Mouse (Mus musculus) megakaryocyte, embryonic 14.5 days (primary cell): Measurements from ENCODE around the gene Mlh3. TPM values are rescaled to one million over a fixed set of nuclear protein-coding genes. Genes with fewer than 3 reads are reported as not detected.
A peak's percentile ranks its signal among the peaks of the same experiment; 100 is the strongest.

ENCODE experiments used
- H3K27me3 ChIP-seq: replicated peaks from 2 replicates; pipeline ENCODE3; 2012; ENCODE audit warnings: inconsistent platforms
- H3K36me3 ChIP-seq: replicated peaks from 2 replicates; pipeline ENCODE3; 2012; ENCODE audit warnings: low read length, inconsistent platforms, mixed read lengths
- H3K4me1 ChIP-seq: 2 replicates; pipeline ENCODE4 v1.6.1; 2012; ENCODE audit warnings: inconsistent platforms
- H3K4me3 ChIP-seq: replicated peaks from 2 replicates; pipeline ENCODE3; 2012; ENCODE audit warnings: moderate library complexity, mild to moderate bottlenecking, inconsistent platforms
- H3K9me3 ChIP-seq: 2 replicates; pipeline ENCODE4 v1.6.1; 2012; ENCODE audit warnings: inconsistent platforms
- FLI1 ChIP-seq: IDR thresholded peaks from 2 replicates; pipeline ENCODE4 v1.6.1; 2012; ENCODE audit warnings: low read length, inconsistent platforms, mixed read lengths
- GATA1 ChIP-seq: IDR thresholded peaks from 3 replicates; pipeline ENCODE4 v1.6.1; 2012; ENCODE audit warnings: mixed read lengths, low read length, inconsistent platforms, borderline replicate concordance
- polyA plus RNA-seq: library from polyadenylated mRNA; stranded (reverse); fragments of >175 nt; gene quantifications from 2 replicates; pipeline ENCODE4 v1.2.3, GENCODE M21; 2012; ENCODE audit warnings: low replicate concordance; ENCODE audit not compliant: insufficient read depth

The Mlh3 gene
- polyA plus RNA-seq, 1 experiment: 0.96 TPM

GRCm38 (mm10) chr12:85194623-85195018 is 75.8 kb downstream of the Mlh3 start:
- TF ChIP-seq FLI1: no peak
- TF ChIP-seq GATA1: no peak
- Histone ChIP-seq H3K4me3 (no peak overlapping the region), H3K36me3 (no peaks in the 10 kb centered on the region), H3K9me3 (no peaks in the 10 kb centered on the region), H3K27me3 (peaks cover 62% of the 10 kb centered on the region), H3K4me1 (peaks cover 9% of the 10 kb centered on the region)

DNA sequence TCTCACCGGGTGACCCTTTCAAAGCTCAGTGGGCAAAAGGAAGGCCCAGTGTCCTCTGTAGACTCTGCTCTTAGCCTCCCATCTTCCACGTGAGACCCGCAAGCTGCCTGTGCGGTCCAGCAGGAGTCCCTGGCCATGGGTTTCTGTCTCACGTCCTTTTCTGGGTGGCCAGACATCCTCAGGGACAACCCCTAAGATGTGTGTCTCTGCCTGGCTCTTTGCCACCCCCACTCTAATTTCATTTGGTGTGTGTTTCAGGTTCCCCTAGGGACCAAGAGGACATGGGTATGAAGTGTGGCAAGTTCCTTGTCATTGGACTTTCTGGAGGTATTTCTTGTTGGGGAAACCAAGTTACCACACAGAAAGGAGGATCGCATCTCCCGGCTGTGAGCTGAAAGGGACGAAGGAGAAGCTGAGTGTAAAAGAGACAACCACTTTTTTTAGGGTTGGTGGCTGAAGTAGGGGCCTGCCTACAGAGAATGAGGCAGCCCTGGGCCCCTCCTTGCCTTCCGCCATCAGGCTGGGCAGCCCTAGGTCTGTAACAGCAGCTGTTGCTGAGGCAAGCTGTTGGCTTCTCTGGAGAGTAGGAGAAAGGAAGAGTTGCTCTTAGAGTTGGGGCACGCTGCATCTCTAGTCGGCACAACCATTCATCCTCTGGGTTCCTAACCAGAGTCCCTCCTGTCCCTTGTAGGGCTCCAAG is 76.3 kb downstream of the Mlh3 start:
- H3K36me3 ChIP-seq: no peaks in the 10 kb centered on the region
- peaks cover 9% of the 10 kb centered on the region for H3K4me1 ChIP-seq
- peaks cover 57% of the 10 kb centered on the region for H3K27me3 ChIP-seq
- TF ChIP-seq GATA1 (no peak), FLI1 (no peak)
- no peaks in the 10 kb centered on the region; the same call in 1 of the 2 replicates for H3K9me3 ChIP-seq
- no peak overlapping the region for H3K4me3 ChIP-seq

DNA sequence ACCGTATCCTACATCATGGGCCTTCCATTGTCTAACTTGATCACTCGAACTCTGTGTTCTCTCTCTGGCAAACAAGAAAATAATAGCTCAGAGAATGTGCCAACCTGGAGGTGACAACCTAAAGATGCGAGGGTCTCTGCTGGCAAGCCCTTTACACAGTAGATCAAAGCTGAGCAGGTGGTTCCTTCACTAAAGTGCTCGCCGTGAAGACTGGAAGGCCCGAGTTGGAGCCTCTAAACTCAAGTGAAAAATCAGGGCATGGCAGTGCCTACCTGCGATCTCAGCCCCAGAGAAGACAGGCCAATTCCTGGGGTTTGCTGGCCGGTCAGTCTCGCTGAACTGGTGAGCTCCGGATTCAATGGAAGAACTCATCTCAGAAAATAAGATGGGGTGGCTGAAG is 77.3 kb downstream of the Mlh3 start:
- TF ChIP-seq GATA1 (no peak), FLI1 (no peak)
- Histone ChIP-seq H3K4me1 (peaks cover 9% of the 10 kb centered on the region), H3K9me3 (no peaks in the 10 kb centered on the region; the same call in 1 of the 2 replicates), H3K36me3 (no peaks in the 10 kb centered on the region), H3K27me3 (peaks cover 53% of the 10 kb centered on the region), H3K4me3 (no peak overlapping the region)

DNA sequence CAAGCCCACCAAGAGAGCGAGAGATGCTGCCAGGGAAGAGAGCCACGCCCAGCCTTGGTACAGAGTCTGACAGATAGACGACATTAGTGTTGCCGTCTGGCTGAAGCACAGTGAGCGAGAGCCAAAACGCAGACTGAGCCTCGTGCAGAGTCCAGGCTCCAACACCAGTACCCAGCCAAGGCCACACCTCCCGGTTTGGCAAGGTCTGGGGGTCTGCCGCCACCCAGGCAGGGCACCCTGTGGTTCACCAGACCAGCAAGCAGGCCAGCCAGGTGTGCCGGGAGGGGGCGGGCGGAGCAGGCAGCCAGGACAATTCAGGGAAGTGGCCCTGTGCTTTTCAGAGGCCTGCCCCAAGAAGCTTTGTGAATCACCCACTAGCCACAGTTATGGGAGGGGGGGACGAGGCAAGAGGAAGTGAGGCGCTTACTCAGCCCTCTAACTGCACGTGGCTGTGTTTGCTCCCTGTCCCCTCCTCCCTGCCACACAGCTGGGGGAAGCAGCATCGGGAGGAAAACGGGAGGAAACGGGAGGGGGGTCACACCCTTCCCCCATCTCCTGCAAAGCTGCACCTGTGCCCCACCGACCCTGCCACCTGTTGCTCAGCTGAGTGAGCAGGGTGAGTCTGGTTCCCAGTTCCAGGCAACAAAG is 77.8 kb downstream of the Mlh3 start:
- H3K4me1 ChIP-seq: peaks cover 9% of the 10 kb centered on the region
- peak overlapping the region; percentile 6 for H3K4me3 ChIP-seq
- TF ChIP-seq GATA1 (no peak), FLI1 (no peak)
- H3K27me3 ChIP-seq: peaks cover 47% of the 10 kb centered on the region
- H3K9me3 ChIP-seq: no peaks in the 10 kb centered on the region; the same call in 1 of the 2 replicates
- no peaks in the 10 kb centered on the region for H3K36me3 ChIP-seq

DNA sequence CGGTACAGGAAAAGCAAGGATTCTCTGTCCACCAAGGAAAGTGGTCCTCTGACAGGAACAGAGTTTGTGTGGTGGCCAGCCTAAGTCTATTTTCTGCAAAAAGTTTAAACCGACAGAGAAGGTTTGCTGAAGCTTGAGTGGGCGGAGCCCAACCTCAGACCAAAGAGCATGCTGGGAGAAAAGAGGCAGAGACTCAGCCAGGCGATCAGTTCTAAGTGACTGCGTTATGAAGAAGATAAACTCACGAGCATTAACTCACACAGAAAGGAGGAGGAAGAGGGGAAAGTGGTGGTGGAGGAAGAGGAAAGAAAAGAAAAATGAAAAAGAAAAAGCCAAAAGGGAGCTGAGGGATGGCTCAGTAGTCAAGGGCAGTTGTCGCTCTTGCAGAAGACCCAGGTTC is 80.1 kb downstream of the Mlh3 start:
- TF ChIP-seq FLI1 (no peak), GATA1 (no peak)
- no peaks in the 10 kb centered on the region for H3K36me3 ChIP-seq
- H3K9me3 ChIP-seq: no peaks in the 10 kb centered on the region; the same call in 1 of the 2 replicates
- peaks cover 18% of the 10 kb centered on the region for H3K4me1 ChIP-seq
- H3K27me3 ChIP-seq: peaks cover 40% of the 10 kb centered on the region
- H3K4me3 ChIP-seq: no peak overlapping the region

DNA sequence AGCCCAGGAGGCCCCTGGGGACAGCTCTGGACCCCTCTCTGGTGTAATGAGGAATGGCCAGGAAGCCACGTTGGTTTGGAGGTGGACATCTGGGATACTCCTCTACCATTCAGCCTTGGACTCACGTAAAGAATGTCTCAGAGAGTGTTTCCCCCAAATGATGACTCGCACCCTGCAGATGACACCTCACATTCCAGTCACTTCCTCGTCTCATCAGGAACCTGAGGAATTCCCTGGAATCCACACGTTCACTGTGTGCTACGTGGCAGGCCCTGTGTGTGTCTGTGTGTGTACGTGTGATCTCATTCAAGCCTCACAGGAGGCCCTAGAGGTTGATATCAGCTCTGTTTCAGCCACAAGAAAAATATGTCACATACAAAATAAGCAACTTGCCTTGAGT is 84.0 kb downstream of the Mlh3 start:
- TF ChIP-seq GATA1 (no peak), FLI1 (no peak)
- H3K36me3 ChIP-seq: no peaks in the 10 kb centered on the region
- H3K9me3 ChIP-seq: no peaks in the 10 kb centered on the region; the same call in 1 of the 2 replicates
- peaks cover 20% of the 10 kb centered on the region for H3K4me1 ChIP-seq
- no peak overlapping the region for H3K4me3 ChIP-seq
- peaks cover 40% of the 10 kb centered on the region for H3K27me3 ChIP-seq

GRCm38 (mm10) chr12:85185810-85186209 is 84.6 kb downstream of the Mlh3 start:
- peaks cover 20% of the 10 kb centered on the region for H3K4me1 ChIP-seq
- no peak overlapping the region for H3K4me3 ChIP-seq
- no peaks in the 10 kb centered on the region; the same call in 1 of the 2 replicates for H3K9me3 ChIP-seq
- no peak for TF ChIP-seq FLI1
- TF ChIP-seq GATA1: no peak
- H3K27me3 ChIP-seq: peaks cover 45% of the 10 kb centered on the region
- no peaks in the 10 kb centered on the region for H3K36me3 ChIP-seq

Other genes starting within 250 kb of the Mlh3 start
- 2.2 TPM in 2 replicates for gene Prox2, start 159.8 kb downstream of the Mlh3 start, polyA plus RNA-seq
- 187 and 398 TPM in 2 replicates for gene Dlst, start 159.8 kb downstream of the Mlh3 start, polyA plus RNA-seq
- 0.68 TPM in 1 of 2 replicates, not detected in the other for gene Rps6kl1, start 119.3 kb downstream of the Mlh3 start, polyA plus RNA-seq
- gene Pgf, start 92.8 kb downstream of the Mlh3 start, polyA plus RNA-seq: 0.10 TPM in 1 of 2 replicates, not detected in the other
- 17.9 and 151 TPM in 2 replicates for gene Eif2b2, start 51.1 kb downstream of the Mlh3 start, polyA plus RNA-seq
- 29.0 TPM in 1 of 2 replicates, not detected in the other for gene Acyp1, start 17.8 kb upstream of the Mlh3 start, polyA plus RNA-seq
- gene Zc2hc1c, start 18.0 kb upstream of the Mlh3 start, polyA plus RNA-seq: not detected in 2 replicates
- gene Nek9, start 68.8 kb upstream of the Mlh3 start, polyA plus RNA-seq: 2.0 and 2.6 TPM in 2 replicates
- 73.8 and 158 TPM in 2 replicates for gene Tmed10, start 104.2 kb upstream of the Mlh3 start, polyA plus RNA-seq
- gene Fos, start 203.3 kb upstream of the Mlh3 start, polyA plus RNA-seq: 57.8 and 223 TPM in 2 replicates